Mouse (Mus musculus) neural tube, embryonic 14.5 days (tissue): ENCODE measurements at regions not wholly inside any gene's neighbourhood (a gene's known extent, or its start where the extent isn't known, plus 50 kb on each side); places are given as distances from the start of the nearest gene placed in this dataset.
A peak's percentile ranks its signal among the peaks of the same experiment; 100 is the strongest.

Experiments used
- ATAC-seq: fragments of 200-750 bp; cut with Nextera tagmentation; 2 replicates; pipeline ENCODE4 v1.8.0; 2017; ENCODE audit warnings: low read depth, mild to moderate bottlenecking, moderate TSS enrichment, moderate library complexity
- H3K27ac ChIP-seq: fragments of 300-500 bp; sonication (generic); 2 replicates; pipeline ENCODE4 v1.5.1; 2014; ENCODE audit warnings: low read depth, mild to moderate bottlenecking, control low read depth, low read length, moderate library complexity, mixed read lengths
- H3K27me3 ChIP-seq: fragments of 300-500 bp; sonication (generic); 2 replicates; pipeline ENCODE4 v1.6.1; 2014; ENCODE audit warnings: low read length; ENCODE audit not compliant: control insufficient read depth, insufficient read depth
- H3K36me3 ChIP-seq: fragments of 300-500 bp; sonication (generic); 2 replicates; pipeline ENCODE4 v1.6.1; 2014; ENCODE audit warnings: low read length, mixed read lengths; ENCODE audit not compliant: control insufficient read depth, insufficient read depth
- H3K4me1 ChIP-seq: fragments of 300-500 bp; sonication (generic); 2 replicates; pipeline ENCODE4 v1.6.1; 2014; ENCODE audit warnings: low read length; ENCODE audit not compliant: control insufficient read depth, insufficient read depth
- H3K4me2 ChIP-seq: fragments of 300-500 bp; sonication (generic); 2 replicates; pipeline ENCODE4 v1.6.1; 2014; ENCODE audit warnings: mild to moderate bottlenecking, low read depth, low read length, control low read depth
- H3K4me3 ChIP-seq: fragments of 300-500 bp; sonication (generic); 2 replicates; pipeline ENCODE4 v1.5.1; 2014; ENCODE audit warnings: low read depth, low read length, control low read depth, mixed read lengths
- H3K9ac ChIP-seq: fragments of 300-500 bp; sonication (generic); replicated peaks from 2 replicates; pipeline ENCODE4 v1.6.1; 2014; ENCODE audit warnings: low read depth, mild to moderate bottlenecking, control low read depth, low read length, mixed read lengths
- H3K9me3 ChIP-seq: fragments of 300-500 bp; sonication (generic); 2 replicates; pipeline ENCODE4 v1.6.1; 2016; ENCODE audit warnings: low read length; ENCODE audit not compliant: control insufficient read depth
- WGBS: fragments of 180-500 bp; shearing (Covaris S2); extraction: QIAGEN DNeasy Blood & Tissue Kit; methylation state at CpG from one replicate; pipeline ENCODE4 v1.1.7; 2014; 5-methylcytosine and 5-hydroxymethylcytosine counted together

DNA sequence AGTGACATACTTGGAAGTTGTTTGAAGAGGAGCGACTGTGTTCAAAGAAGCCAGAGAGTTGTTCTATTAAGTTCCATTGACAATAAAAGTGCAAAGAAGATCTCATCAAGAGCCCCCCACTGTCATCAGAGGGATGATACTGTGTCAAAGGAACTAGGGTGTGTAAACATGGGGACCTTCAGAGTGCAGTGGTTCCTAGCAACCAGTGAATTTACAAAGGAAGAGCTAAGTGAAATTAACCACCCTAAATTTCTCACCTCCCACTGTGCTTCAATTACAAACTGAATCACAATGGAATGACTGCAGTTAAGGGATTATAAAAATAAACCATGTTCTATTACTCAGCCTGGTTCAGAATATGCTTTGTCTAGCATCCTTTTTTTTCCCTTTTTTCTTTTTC lies 129.5 kb upstream of the 4933415F23Rik start:
- no peak overlapping the region for H3K4me2 ChIP-seq
- H3K9ac ChIP-seq = no peak overlapping the region
- no peaks in the 10 kb centered on the region for H3K36me3 ChIP-seq
- no peaks in the 10 kb centered on the region for H3K9me3 ChIP-seq
- peak; percentile 63; the same call in 1 of the 2 replicates for ATAC-seq
- no peaks in the 10 kb centered on the region for H3K27me3 ChIP-seq
- H3K4me3 ChIP-seq = no peak overlapping the region
- H3K4me1 ChIP-seq = no peaks in the 10 kb centered on the region
- 12% methylated on average over 1 of the region's 1 CpGs for WGBS
- no peak overlapping the region for H3K27ac ChIP-seq

DNA sequence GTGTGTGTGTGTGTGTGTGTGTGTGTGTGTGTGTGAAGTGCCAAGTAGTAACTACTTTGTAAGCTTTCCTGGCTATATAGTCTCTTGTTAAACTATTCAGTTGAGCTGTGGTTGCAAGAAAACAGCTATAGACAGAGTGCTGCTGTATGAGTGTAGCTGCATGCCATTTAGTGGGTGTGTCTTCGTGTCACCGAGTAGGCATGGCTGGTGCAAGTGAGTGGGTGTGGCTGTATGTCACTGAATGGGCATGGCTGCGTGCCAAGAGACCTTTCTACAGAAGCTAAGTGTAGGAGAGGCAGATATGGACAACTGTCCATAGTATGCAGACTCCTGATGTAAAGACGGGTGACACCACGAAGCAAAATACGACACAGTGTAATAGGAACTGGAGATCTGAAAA lies 126.4 kb upstream of the 4933415F23Rik start:
- 84% methylated on average over 6 of the region's 6 CpGs for WGBS

DNA sequence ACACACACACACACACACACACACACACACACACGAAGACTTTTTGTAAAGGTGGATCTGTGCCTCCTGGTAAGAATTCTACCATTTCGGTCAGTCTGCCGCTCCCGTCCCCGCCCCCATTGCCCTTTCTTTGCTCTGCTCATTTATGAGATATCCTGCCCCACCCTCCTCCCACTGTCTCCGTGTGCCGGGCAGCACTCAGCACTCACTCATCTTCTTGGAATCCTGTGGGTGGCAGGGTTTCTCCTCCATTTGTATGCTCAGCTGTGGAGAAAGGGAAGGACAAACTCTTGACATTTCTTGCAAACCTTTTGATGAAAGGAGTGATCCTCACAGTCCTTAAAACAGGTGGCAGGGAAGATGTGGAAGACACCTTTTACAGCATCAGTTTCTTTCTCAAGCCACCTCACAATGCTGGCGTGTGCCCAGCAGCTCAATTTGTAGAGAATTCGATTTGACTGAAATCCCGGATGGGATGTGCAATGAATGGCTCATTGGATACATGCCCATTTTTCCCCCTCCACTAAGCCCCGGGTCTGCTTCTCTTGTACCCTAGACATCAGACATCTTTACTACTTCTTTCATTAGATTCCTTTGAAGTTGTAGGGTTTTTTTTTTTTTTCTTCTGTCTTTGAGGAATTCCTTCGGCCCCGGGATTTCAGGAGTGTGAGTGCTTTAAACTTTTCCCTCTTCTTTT lies 112.6 kb upstream of the 4933415F23Rik start:
- ATAC-seq = peak; percentile 54; the same call in 1 of the 2 replicates
- Histone ChIP-seq H3K9ac (no peak overlapping the region), H3K4me1 (no peaks in the 10 kb centered on the region), H3K9me3 (no peaks in the 10 kb centered on the region), H3K36me3 (no peaks in the 10 kb centered on the region), H3K4me2 (no peak overlapping the region), H3K27ac (no peak overlapping the region), H3K4me3 (no peak overlapping the region), H3K27me3 (no peaks in the 10 kb centered on the region)
- WGBS = 62% methylated on average over 13 of the region's 13 CpGs

More for the DNA sequence above, 126.4 kb upstream of the 4933415F23Rik start:
- no peak overlapping the region for H3K4me3 ChIP-seq
- no peak overlapping the region for H3K4me2 ChIP-seq
- no peaks in the 10 kb centered on the region for H3K36me3 ChIP-seq
- ATAC-seq = no peak
- H3K27ac ChIP-seq = no peak overlapping the region
- H3K9me3 ChIP-seq = no peaks in the 10 kb centered on the region
- H3K4me1 ChIP-seq = no peaks in the 10 kb centered on the region
- no peak overlapping the region for H3K9ac ChIP-seq
- H3K27me3 ChIP-seq = no peaks in the 10 kb centered on the region

DNA sequence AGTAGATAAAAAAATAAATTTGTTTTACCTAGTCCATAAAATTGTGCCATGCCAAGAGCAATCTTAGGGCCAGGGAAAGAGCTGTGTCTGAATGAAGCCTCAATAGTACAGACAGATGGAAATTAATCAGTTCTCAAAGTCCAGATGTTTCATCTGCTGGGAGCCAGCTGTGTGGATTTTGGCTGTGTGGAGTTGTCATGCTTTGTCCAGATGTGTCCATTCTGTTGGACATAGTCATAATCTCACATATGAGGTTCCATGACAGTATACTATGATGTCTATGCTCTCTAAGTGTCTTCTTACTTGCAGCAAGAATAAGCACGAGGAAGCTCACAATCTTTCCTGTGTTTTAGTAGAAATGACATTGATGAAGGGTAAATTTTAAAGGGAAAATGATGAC lies 105.8 kb upstream of the 4933415F23Rik start:
- Histone ChIP-seq H3K36me3 (no peaks in the 10 kb centered on the region), H3K9ac (no peak overlapping the region), H3K9me3 (no peaks in the 10 kb centered on the region), H3K4me2 (no peak overlapping the region), H3K27me3 (no peaks in the 10 kb centered on the region), H3K4me3 (no peak overlapping the region), H3K27ac (no peak overlapping the region), H3K4me1 (no peaks in the 10 kb centered on the region)
- ATAC-seq = no peak
- WGBS = 69% methylated on average over 1 of the region's 1 CpGs

DNA sequence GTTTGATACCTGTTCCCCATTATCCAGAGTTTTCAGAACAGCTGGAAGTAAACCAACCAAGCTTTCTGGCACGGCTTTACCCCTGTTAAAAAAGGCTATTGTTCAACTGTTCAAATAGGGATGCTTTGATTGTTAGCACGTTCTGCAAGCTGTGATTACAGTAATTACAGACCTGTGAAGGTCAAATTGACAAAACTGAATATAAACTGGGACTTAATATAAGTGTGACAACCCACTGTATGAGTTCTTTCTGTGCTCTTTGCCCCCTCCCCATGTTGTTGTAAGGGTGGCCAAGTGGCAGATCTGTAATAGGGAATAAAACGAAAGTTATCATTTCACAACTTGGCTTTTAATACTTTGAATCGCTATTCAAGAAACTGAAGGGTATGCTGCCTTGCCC lies 105.0 kb upstream of the 4933415F23Rik start:
- ATAC-seq = no peak
- WGBS = 60% methylated on average over 4 of the region's 4 CpGs
- Histone ChIP-seq H3K36me3 (no peaks in the 10 kb centered on the region), H3K27me3 (no peaks in the 10 kb centered on the region), H3K4me2 (no peak overlapping the region), H3K4me1 (no peaks in the 10 kb centered on the region), H3K9me3 (no peaks in the 10 kb centered on the region), H3K4me3 (no peak overlapping the region), H3K27ac (no peak overlapping the region), H3K9ac (no peak overlapping the region)

DNA sequence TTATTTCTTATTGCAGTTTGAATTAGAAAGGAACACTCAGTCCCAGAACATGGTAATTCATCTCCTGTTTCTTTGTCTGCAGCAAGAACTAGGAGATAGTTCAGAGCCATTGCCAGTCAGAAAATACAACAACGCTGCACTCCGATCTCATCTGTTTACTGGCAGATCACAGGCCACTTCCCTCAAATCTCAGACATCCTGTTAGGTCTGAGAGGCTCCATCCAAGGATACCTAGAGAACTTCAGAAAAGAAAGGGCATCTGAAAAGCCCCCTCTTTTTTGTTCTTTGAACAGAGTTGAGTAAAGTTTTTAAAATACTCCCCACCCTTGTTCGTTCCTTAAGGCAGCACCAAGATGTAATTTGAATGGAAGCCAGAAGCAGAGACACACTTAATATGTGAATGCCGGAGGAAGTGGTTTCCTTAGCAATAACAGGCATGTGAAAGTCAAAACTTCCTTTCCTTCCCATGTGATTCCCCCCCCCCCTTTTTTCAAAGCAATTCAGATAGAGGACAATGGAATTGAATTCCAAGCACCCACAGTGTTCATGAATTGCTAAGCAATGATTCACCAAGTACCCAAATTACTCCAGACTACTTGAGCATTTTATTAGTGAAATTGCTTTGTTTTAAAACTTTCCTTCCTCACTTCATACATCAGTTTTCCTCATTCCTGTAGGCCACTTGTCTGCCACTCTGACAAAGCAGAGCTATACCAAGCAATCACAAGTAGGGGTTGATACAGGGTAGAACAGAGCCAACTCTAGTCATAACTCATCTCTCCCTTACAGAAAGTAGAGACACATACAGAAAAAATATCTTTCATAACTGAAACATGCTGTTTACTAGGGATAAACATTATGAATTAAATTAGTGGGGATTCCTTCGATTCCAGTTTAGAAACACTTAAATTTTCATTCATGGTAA lies 100.7 kb upstream of the 4933415F23Rik start:
- WGBS = 50% methylated on average over 5 of the region's 5 CpGs
- Histone ChIP-seq H3K9me3 (no peaks in the 10 kb centered on the region), H3K27me3 (no peaks in the 10 kb centered on the region), H3K4me1 (no peaks in the 10 kb centered on the region), H3K9ac (no peak overlapping the region), H3K27ac (no peak overlapping the region), H3K4me3 (no peak overlapping the region), H3K4me2 (no peak overlapping the region), H3K36me3 (no peaks in the 10 kb centered on the region)
- ATAC-seq = no peak

- Histone ChIP-seq H3K27me3 (no peaks in the 10 kb centered on the region), H3K9me3 (no peaks in the 10 kb centered on the region), H3K9ac (no peak overlapping the region), H3K36me3 (no peaks in the 10 kb centered on the region), H3K27ac (no peak overlapping the region), H3K4me1 (no peaks in the 10 kb centered on the region), H3K4me3 (no peak overlapping the region), H3K4me2 (no peak overlapping the region)
- WGBS = 73% methylated on average over 4 of the region's 4 CpGs
- ATAC-seq = no peak
Observed at GRCm38 (mm10) chr1:23200460-23200859, 98.4 kb upstream of the 4933415F23Rik start.

DNA sequence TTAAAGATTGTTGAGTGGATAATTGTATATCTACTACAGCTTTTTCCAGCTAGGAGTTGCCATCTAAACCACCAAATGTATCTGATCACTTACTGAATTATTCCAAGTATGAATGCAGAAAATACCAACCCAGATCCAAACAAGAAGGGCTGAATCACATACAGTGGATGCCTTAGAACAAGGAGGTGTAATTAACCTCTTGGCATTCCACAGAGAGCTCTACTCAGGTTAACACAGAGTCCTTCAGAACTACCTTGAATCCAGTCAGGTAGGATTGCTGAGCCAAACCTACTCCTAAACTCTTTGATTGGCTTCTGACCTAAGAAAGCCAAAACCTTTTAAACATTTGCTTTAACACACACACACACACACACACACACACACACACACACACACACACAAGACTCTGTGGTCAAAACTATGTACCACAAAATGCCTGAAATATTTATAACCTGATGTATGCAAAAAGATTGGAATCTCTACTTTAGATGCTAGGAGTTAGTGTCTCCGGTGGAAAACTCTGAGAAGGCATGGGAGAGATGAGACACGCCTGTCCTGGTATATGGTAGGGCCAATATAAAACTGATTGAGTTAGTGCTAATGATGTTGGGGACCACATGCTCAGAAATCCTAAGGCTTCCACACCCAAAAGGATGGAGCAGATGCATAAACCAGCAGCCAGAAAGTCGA lies 88.4 kb upstream of the 4933415F23Rik start:
- no peaks in the 10 kb centered on the region for H3K9me3 ChIP-seq
- no peak overlapping the region for H3K9ac ChIP-seq
- H3K27me3 ChIP-seq = no peaks in the 10 kb centered on the region
- H3K4me1 ChIP-seq = no peaks in the 10 kb centered on the region
- WGBS = 80% methylated on average over 3 of the region's 3 CpGs
- ATAC-seq = no peak
- no peak overlapping the region for H3K4me3 ChIP-seq
- no peaks in the 10 kb centered on the region for H3K36me3 ChIP-seq
- no peak overlapping the region for H3K27ac ChIP-seq
- no peak overlapping the region for H3K4me2 ChIP-seq

DNA sequence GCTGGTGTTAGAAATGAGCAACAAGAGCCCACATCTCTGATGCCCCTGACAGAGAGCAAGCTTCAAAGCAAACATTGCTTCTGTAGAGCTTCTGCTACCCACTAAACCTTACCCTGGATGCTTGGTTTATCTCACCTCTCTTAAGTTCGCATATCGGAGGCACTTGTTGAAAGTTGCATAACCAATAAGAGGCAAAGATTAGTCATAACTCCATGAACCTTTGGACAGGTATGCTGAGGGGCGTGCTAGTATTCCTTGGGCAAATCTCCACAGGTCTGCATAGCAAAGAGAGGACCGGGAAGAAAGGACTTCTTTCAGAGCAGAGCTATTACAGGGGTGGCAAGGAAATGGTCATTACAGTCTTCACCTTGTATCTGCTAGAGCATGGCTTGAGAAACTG lies 87.7 kb upstream of the 4933415F23Rik start:
- Histone ChIP-seq H3K36me3 (no peaks in the 10 kb centered on the region), H3K27me3 (no peaks in the 10 kb centered on the region), H3K9me3 (no peaks in the 10 kb centered on the region), H3K4me2 (no peak overlapping the region), H3K4me3 (no peak overlapping the region), H3K9ac (no peak overlapping the region), H3K4me1 (no peaks in the 10 kb centered on the region), H3K27ac (no peak overlapping the region)
- no peak for ATAC-seq
- WGBS = 93% methylated on average over 4 of the region's 4 CpGs
